Mouse (Mus musculus) right cerebral cortex, postnatal 4 days (tissue): ENCODE results near the gene Wbp1l.
A peak's percentile ranks its signal among the peaks of the same experiment; 100 is the strongest.

Source experiments
- DNase-seq: peaks from one replicate; pipeline ENCODE4 v3.0.0-alpha.2; 2022

Gene Wbp1l

DNA sequence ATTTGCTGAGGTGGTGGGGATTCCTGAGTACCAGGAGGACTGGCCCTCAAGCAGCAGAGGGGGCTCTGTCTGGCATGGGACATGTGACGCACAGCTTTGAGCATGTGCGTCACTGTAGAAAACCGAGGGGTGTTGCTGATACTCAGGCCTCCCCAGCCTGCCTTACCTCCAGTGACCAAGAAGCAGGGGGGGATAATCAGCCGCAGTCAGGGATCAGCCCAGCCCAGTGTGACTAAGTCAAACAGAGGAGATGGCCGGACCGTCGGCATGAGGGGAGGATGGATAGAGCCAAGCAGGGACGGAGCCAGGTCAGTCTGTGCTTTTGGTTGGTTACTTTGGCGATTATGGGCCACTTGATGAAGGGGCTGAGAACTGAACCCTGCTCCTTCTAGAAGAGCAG is 32.8 kb downstream of the Wbp1l start:
- no peak for DNase-seq

GRCm38 (mm10) chr19:46635766-46636165 is 36.9 kb downstream of the Wbp1l start:
- DNase-seq: no peak

DNA sequence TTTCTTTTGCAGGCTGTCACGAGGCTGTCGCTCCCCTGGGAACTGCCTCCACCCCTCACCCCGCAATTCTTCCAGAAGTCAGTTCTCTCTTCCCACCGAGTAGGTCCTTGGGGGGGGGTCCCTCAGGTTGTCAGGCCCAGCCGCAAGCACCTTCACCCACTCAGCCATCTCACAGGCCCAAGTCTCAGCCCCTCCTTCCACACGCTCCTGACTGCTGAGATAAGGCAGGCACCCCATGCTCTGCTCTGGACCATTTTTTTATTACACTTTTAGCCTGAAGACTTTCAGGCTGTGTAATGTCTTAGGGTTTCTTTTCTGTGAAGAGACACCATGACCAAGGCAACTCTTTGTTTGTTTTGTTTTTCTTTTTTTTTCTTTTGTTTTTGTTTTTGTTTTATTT is 38.7 kb downstream of the Wbp1l start:
- DNase-seq: no peak

DNA sequence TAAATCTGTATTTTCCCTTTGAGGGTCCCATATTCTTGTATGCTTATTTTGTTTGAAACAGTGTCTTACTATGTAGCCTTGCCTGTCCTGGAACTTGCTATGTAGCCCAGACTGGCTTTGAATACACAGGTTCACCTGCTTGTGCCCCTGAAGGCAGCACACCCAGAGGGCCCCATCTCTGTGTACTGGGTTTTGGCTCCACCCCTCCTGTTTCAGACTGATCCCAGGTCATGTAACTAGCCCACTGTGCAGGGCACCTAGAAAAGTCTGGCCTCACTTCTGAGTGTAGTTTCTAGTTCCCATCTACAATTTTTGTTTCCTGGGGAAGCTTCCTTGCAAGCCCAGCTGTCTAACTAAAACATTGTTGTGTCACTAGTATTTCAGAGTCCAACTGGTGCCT is 40.2 kb downstream of the Wbp1l start:
- no peak for DNase-seq

GRCm38 (mm10) chr19:46639496-46639895 is 40.6 kb downstream of the Wbp1l start:
- DNase-seq: no peak

DNA sequence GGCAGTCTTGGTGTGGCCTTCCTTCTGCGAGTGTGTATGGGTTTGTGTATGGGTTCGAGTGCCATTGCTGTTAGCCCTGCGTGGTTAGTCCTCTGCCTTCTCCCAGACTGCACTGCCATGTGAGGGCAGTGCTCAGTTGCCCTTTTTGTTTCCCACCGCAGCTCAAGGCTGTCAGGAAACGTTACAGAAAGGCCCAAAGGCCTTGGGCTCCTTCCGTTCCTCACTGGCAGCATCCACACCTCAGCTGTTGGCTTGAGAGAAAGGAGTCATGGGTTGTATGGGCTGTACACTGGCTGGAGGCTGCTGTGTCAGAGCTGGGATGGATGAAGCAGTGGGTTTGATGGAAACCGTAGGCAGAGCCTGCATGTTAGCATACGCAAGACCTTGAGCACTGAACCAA is 41.9 kb downstream of the Wbp1l start:
- DNase-seq: no peak

GRCm38 (mm10) chr19:46641420-46642085 is 42.7 kb downstream of the Wbp1l start:
- DNase-seq: no peak

GRCm38 (mm10) chr19:46642136-46642753 is 43.4 kb downstream of the Wbp1l start:
- DNase-seq: no peak

DNA sequence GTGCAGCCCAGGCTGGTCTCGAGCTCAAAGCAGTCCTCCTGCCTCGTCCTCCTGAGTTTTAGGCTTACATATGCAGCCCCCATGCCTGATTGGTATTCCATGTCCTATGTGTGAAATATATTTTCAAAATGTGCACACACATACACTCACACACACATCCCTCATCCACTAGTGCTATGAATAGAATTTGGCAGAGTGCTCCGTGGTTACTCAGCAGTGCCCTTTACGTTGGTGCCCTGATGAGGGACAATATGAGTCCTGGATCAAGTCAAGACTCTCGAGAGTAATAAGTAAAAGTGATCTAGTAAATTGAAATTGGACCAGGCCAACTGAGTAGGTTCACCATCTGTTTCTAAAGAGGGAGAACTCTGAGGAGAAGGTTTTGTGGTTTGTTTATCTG is 44.4 kb downstream of the Wbp1l start:
- no peak for DNase-seq

- DNase-seq: no peak
These were observed 45.5 kb downstream of the Wbp1l start for GRCm38 (mm10) chr19:46644343-46644792.

DNA sequence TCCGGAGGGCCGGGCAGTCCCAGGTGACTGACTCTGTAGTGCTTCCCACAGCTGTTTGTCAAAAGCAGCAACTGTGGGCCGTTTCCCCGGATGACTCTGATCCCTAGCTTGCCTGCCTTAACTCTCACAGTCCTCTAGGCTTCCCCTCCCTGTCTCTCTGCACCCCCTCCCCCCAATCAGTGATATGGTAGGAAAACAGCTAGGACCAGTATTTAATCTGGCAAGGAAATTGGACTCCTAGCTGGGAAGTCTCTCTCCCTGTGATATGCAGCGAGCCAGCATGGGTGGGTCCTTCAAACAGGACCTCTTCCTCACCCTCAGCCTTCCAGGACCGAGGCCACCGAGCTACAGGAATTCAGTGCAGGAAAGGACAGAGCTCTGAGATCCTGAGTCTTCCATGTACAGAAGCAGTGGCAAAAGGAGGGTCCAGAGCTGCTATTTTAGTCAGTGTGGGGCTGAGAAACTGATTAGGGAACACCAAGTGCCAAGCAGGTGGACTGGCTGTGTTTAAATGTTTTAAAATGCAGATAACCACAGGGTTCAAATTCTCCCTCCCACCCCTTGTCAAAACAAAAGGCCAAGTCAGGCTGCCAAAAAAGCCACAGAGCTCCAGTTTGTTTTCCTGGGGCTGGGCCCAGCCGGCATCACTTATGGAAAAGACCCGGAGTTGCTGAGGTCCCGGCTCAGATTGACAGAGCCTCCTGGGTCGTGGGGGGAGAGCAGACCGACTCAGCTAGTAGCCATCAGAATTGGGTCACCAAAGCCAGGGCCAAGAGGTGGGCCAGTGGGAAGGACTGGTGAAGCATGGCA is 46.1 kb downstream of the Wbp1l start:
- DNase-seq: no peak

GRCm38 (mm10) chr19:46646041-46646481 is 47.2 kb downstream of the Wbp1l start:
- no peak for DNase-seq

DNA sequence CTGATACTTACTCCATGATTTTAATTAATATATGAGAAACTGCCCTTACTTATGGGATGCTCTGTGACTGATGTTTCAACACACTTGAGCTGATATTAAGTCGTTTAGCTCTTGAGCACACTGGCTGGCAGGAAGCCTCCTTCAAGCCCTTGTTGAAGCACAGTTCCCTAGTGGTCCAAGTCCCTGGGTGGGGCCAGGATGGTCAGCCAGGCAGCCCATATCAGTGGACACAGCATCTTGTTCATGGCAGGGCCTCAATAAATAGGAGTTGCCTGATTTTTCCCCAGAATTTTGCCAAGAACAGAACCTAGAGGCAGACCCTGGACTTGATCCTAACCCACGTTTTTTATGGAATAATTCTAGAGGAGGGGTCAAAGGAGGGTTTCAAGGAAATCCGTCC is 48.4 kb downstream of the Wbp1l start:
- no peak for DNase-seq

GRCm38 (mm10) chr19:46647850-46648249 is 49.0 kb downstream of the Wbp1l start:
- DNase-seq: no peak

- no peak for DNase-seq
These were observed 49.7 kb downstream of the Wbp1l start for GRCm38 (mm10) chr19:46648565-46648964.

DNA sequence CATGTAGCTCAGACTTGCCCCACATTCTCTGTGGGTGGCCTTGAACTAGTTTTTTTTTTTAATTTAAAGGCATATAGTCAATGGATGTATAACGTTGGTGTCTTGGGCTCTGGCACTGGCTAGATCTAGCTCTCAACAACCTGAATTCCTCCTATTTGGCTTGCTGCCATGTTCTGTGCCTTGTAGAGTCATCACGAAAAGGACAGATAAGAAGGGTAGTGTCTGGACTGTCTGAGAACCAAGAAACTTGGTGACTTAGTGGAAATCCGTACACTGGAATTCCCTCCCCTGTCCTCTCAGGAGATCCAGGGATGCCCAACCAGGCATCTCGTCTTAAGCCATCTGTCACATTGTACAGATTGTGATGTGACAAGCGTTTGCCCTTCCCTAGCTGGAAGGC is 54.3 kb downstream of the Wbp1l start:
- no peak for DNase-seq

DNA sequence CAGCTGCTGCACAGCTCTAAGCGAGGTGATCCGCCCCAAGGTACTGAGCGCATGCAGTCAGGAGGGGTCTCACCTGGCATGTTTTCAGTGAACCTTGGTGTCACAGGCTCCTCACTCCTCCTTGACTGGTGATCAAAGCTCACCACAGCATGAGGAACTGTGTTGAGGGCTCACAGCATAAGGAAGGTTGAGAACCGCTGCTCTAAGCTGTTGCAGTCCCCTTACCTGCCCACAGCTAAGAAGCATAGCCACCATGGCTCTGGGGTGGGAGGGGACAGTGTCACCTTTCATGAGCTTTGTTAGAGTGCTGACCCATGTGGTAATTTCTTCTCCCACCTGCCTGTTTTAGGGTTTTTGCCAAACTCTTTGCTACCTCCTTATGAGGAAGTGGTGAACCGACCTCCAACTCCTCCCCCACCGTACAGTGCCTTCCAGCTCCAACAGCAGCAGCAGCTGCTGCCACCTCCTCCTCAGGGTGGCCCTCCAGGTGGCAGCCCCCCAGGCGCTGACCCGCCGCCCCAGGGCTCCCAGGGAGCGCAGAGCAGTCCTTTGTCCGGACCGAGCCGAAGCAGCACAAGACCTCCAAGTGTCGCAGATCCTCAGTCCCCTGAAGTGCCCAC is 54.8 kb downstream of the Wbp1l start:
- no peak for DNase-seq

- no peak for DNase-seq
These were observed 56.7 kb downstream of the Wbp1l start for GRCm38 (mm10) chr19:46655626-46656025.

GRCm38 (mm10) chr19:46656151-46656840 is 57.4 kb downstream of the Wbp1l start:
- no peak for DNase-seq

DNA sequence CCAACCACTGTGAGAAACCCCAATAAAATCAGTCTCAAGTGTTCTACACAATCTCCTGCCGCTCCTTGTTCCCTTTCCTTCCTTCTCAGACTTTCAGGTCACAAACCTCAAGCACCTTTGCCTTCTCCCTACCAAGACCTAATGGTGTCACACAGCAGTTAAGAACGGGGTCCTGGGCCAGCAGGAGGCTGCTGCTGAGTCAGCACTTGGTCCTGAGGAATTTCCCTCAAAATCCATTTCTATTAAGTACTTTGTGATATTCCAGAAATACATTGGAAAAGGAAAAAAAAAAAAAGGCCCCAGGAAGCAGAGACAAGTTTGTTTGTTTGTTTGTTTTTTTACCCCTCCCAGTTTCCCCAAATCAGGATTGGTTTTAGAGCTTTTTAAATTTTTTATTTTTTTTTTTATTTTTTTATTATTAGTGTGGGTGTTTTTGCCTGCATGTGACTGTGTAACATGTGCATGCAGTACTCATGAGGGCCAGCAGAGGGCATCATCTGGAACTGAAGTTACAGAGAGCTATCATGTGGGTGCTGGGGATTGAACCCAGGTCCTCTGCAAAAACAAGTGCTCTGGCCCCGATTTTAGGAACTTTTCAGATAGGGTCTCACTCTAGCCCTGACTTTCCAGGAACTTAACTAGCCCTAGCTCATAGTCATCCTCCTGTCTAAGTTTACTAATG is 58.6 kb downstream of the Wbp1l start:
- DNase-seq: peak; percentile 35

- DNase-seq: no peak
These were observed 59.5 kb downstream of the Wbp1l start for GRCm38 (mm10) chr19:46658348-46658747.

- no peak for DNase-seq
These were observed 60.0 kb downstream of the Wbp1l start for GRCm38 (mm10) chr19:46658851-46659250.
